Mouse (Mus musculus): ENCODE measurements around the gene Wee2.

- TF ChIP-seq CTCF (IDR thresholded peaks at IDR 0.05; ENCODE audit: low read depth): no peak
- no peak for TF ChIP-seq EP300 (IDR thresholded peaks at IDR 0.05; ENCODE audit: low read depth)
Measured at GRCm38 (mm10) chr6:40493229-40493628, 54.3 kb downstream of the Wee2 start, which contains the start of gene Tas2r108.

All from liver, embryonic 14.5 days (tissue).